21 mouse cellular contexts compared by ENCODE assay signal in the genomic region with DNA sequence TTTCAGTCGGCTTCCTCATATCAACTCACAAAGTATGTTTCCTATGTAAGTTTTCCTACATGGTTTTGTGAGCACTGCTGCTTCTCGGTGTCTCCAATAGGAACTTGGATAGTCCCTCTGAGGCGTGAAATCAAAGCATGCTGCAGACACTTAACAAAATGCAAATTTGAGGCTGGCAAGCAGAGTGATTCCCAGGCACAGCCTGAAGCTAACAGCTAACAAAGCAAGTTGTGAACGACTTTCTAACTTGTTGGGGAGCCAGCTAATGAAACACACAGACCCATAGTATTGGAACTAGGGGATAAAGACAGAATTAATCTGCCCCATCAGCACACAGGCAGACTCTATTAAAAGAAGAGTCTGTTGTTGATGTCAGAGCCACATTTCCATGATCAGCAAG. TPM values are rescaled to one million over a fixed set of nuclear protein-coding genes. Genes with fewer than 3 reads are reported as not detected.
DNase-seq lines count a peak whose midpoint lies in the region; ATAC-seq lines count a peak whose summit lies in the region.
"Had no signal": no experiment of that assay in that cellular context is flagged by ENCODE, and none has a peak within 500 bp of the region (broad histone marks: within the 10 kb centered on the region; RNA-seq: fewer than 3 reads in every experiment).

No protein-coding gene starts in this region.

- H3K4me3 ChIP-seq in embryonic facial prominence, embryonic 14.5 days (ENCODE audit: low read depth, low read length) = no peak overlapping the region
- H3K4me3 ChIP-seq in embryonic facial prominence, embryonic 10.5 days = no peak overlapping the region
- no peak overlapping the region for H3K4me3 ChIP-seq in hindbrain, embryonic 15.5 days
- no peak overlapping the region for H3K4me3 ChIP-seq in hindbrain, embryonic 13.5 days
- H3K4me3 ChIP-seq in midbrain, embryonic 16.5 days (ENCODE audit: low read depth, low read length) = no peak overlapping the region
- no peak overlapping the region for H3K4me3 ChIP-seq in midbrain, embryonic 10.5 days
- H3K4me3 ChIP-seq: forebrain, embryonic 15.5 days; gastrocnemius, adult 2 months; heart, embryonic 13.5 days; intestine, embryonic 15.5 days; limb, embryonic 10.5 days had no signal

- no peak overlapping the region for H3K4me2 ChIP-seq in embryonic facial prominence, embryonic 14.5 days (ENCODE audit: low read depth, low read length)
- no peak overlapping the region for H3K4me2 ChIP-seq in hindbrain, embryonic 15.5 days
- no peak overlapping the region for H3K4me2 ChIP-seq in hindbrain, embryonic 13.5 days
- no peak overlapping the region for H3K4me2 ChIP-seq in midbrain, embryonic 16.5 days (ENCODE audit: low read length)
- H3K4me2 ChIP-seq: forebrain, embryonic 15.5 days; heart, embryonic 13.5 days; intestine, embryonic 15.5 days; liver, embryonic 11.5 days had no signal

- H3K9ac ChIP-seq in embryonic facial prominence, embryonic 14.5 days (ENCODE audit: low read depth, low read length) = no peak overlapping the region
- H3K9ac ChIP-seq in hindbrain, embryonic 15.5 days = no peak overlapping the region
- H3K9ac ChIP-seq in hindbrain, embryonic 13.5 days = no peak overlapping the region
- no peak overlapping the region for H3K9ac ChIP-seq in midbrain, embryonic 16.5 days (ENCODE audit: low read depth, low read length)
- H3K9ac ChIP-seq: forebrain, embryonic 15.5 days; heart, embryonic 13.5 days; intestine, embryonic 15.5 days had no signal

- DNase-seq in embryonic facial prominence, embryonic 14.5 days (ENCODE audit: low spot score) = peak; percentile 33
- DNase-seq in embryonic facial prominence, embryonic 10.5 days (ENCODE audit: low spot score) = no peak
- DNase-seq in midbrain, embryonic 10.5 days (ENCODE audit: low spot score) = no peak
- no peak for DNase-seq in yolk sac, embryonic 10.5 days (ENCODE audit: low spot score)
- no peak for DNase-seq in adrenal gland, postnatal 10 days
- DNase-seq: adrenal gland, adult 2 months; cerebellum, adult 18-20 months; cerebellum, postnatal 25 days; gastrocnemius, adult 2 months; heart, adult 18-20 months; kidney, postnatal 36 days; lung, adult 2 months; thymus, postnatal 25 days had no signal

- H3K36me3 ChIP-seq in embryonic facial prominence, embryonic 14.5 days (ENCODE audit: control insufficient read depth, insufficient read depth, low read length) = no peaks in the 10 kb centered on the region
- no peaks in the 10 kb centered on the region for H3K36me3 ChIP-seq in embryonic facial prominence, embryonic 10.5 days (replicated peaks)
- H3K36me3 ChIP-seq in hindbrain, embryonic 15.5 days = no peaks in the 10 kb centered on the region
- H3K36me3 ChIP-seq in hindbrain, embryonic 13.5 days = no peaks in the 10 kb centered on the region
- H3K36me3 ChIP-seq in midbrain, embryonic 16.5 days (ENCODE audit: control insufficient read depth, insufficient read depth, low read length) = no peaks in the 10 kb centered on the region
- H3K36me3 ChIP-seq in midbrain, embryonic 10.5 days = no peaks in the 10 kb centered on the region
- H3K36me3 ChIP-seq: forebrain, embryonic 15.5 days; heart, embryonic 13.5 days; intestine, embryonic 15.5 days; limb, embryonic 10.5 days had no signal

- WGBS in embryonic facial prominence, embryonic 14.5 days = 68% methylated on average over 4 of the region's 4 CpGs
- WGBS in embryonic facial prominence, embryonic 10.5 days = 75% methylated on average over 4 of the region's 4 CpGs
- 41% methylated on average over 4 of the region's 4 CpGs for WGBS in hindbrain, embryonic 15.5 days
- 53% methylated on average over 4 of the region's 4 CpGs for WGBS in hindbrain, embryonic 13.5 days
- WGBS in midbrain, embryonic 16.5 days = 49% methylated on average over 4 of the region's 4 CpGs
- WGBS in midbrain, embryonic 10.5 days = 78% methylated on average over 4 of the region's 4 CpGs

- H3K4me1 ChIP-seq in embryonic facial prominence, embryonic 14.5 days (ENCODE audit: control insufficient read depth, insufficient read depth, low read length) = no peaks in the 10 kb centered on the region
- no peaks in the 10 kb centered on the region for H3K4me1 ChIP-seq in embryonic facial prominence, embryonic 10.5 days
- 0 out of 2 replicates have a peak, but pooled peaks cover 6% of the 10 kb centered on the region for H3K4me1 ChIP-seq in hindbrain, embryonic 15.5 days (replicated peaks)
- H3K4me1 ChIP-seq in hindbrain, embryonic 13.5 days (replicated peaks) = no peaks in the 10 kb centered on the region
- no peaks in the 10 kb centered on the region for H3K4me1 ChIP-seq in midbrain, embryonic 16.5 days (ENCODE audit: control insufficient read depth, insufficient read depth, low read length)
- H3K4me1 ChIP-seq in midbrain, embryonic 10.5 days = no peaks in the 10 kb centered on the region
- H3K4me1 ChIP-seq: forebrain, embryonic 15.5 days; heart, embryonic 13.5 days; intestine, embryonic 15.5 days; limb, embryonic 10.5 days had no signal

- no peaks in the 10 kb centered on the region for H3K27me3 ChIP-seq in embryonic facial prominence, embryonic 14.5 days (replicated peaks; ENCODE audit: control insufficient read depth, insufficient read depth, low read length)
- H3K27me3 ChIP-seq in embryonic facial prominence, embryonic 10.5 days (replicated peaks; ENCODE audit: low read depth, poor library complexity, severe bottlenecking) = no peaks in the 10 kb centered on the region
- no peaks in the 10 kb centered on the region for H3K27me3 ChIP-seq in hindbrain, embryonic 15.5 days
- H3K27me3 ChIP-seq in hindbrain, embryonic 13.5 days = no peaks in the 10 kb centered on the region
- H3K27me3 ChIP-seq in midbrain, embryonic 16.5 days (ENCODE audit: control insufficient read depth, insufficient read depth, low read depth, low read length) = no peaks in the 10 kb centered on the region
- H3K27me3 ChIP-seq in midbrain, embryonic 10.5 days (ENCODE audit: low read depth, poor library complexity, severe bottlenecking) = no peaks in the 10 kb centered on the region
- H3K27me3 ChIP-seq: forebrain, embryonic 15.5 days; heart, embryonic 13.5 days; intestine, embryonic 15.5 days had no signal

- H3K9me3 ChIP-seq in embryonic facial prominence, embryonic 14.5 days (ENCODE audit: control insufficient read depth, low read length) = no peaks in the 10 kb centered on the region
- peaks cover 5% of the 10 kb centered on the region; the same call in 1 of the 2 replicates for H3K9me3 ChIP-seq in embryonic facial prominence, embryonic 10.5 days
- H3K9me3 ChIP-seq in hindbrain, embryonic 15.5 days = no peaks in the 10 kb centered on the region
- peaks cover 3% of the 10 kb centered on the region; the same call in 1 of the 2 replicates for H3K9me3 ChIP-seq in hindbrain, embryonic 13.5 days
- H3K9me3 ChIP-seq in midbrain, embryonic 16.5 days (replicated peaks; ENCODE audit: control insufficient read depth, low read length, poor library complexity, severe bottlenecking) = no peaks in the 10 kb centered on the region
- H3K9me3 ChIP-seq in midbrain, embryonic 10.5 days (replicated peaks) = peaks cover 8% of the 10 kb centered on the region
- H3K9me3 ChIP-seq: forebrain, embryonic 15.5 days; intestine, embryonic 15.5 days had no signal

- no peak for ATAC-seq in embryonic facial prominence, embryonic 14.5 days (ENCODE audit: low read depth)
- ATAC-seq in hindbrain, embryonic 15.5 days (ENCODE audit: low FRiP score, low read depth) = peak; percentile 42; the same call in 1 of the 2 replicates
- no peak for ATAC-seq in hindbrain, embryonic 13.5 days (ENCODE audit: low FRiP score)
- ATAC-seq in midbrain, embryonic 16.5 days = peak; percentile 64
- ATAC-seq: forebrain, embryonic 15.5 days; intestine, embryonic 15.5 days had no signal

- no peak overlapping the region for H3K27ac ChIP-seq in embryonic facial prominence, embryonic 14.5 days (replicated peaks; ENCODE audit: low read depth, low read length)
- no peak overlapping the region for H3K27ac ChIP-seq in embryonic facial prominence, embryonic 10.5 days (replicated peaks)
- no peak overlapping the region for H3K27ac ChIP-seq in hindbrain, embryonic 15.5 days (replicated peaks)
- H3K27ac ChIP-seq in hindbrain, embryonic 13.5 days = no peak overlapping the region
- H3K27ac ChIP-seq in midbrain, embryonic 16.5 days (ENCODE audit: low read length) = no peak overlapping the region
- H3K27ac ChIP-seq in midbrain, embryonic 10.5 days (replicated peaks) = no peak overlapping the region
- H3K27ac ChIP-seq: forebrain, embryonic 15.5 days; gastrocnemius, adult 2 months; heart, embryonic 13.5 days; intestine, embryonic 15.5 days; limb, embryonic 10.5 days had no signal

RNA-seq across cellular contexts. Expression of a gene that starts 47.4 kb away (rescaled TPM):
- polyA plus RNA-seq in embryonic facial prominence, embryonic 14.5 days (2014; fragmentation: Nextera tagmentation; extraction: Ambion mirVana) = 17.5 and 18.3 TPM in 2 replicates
- 20.2 and 21.4 TPM in 2 replicates for polyA plus RNA-seq in embryonic facial prominence, embryonic 10.5 days (2016; fragmentation: Nextera tagmentation; extraction: Ambion mirVana)
- 95.0 and 102 TPM in 2 replicates for polyA plus RNA-seq in hindbrain, embryonic 15.5 days (2015; fragmentation: Nextera tagmentation; extraction: Ambion mirVana)
- polyA plus RNA-seq in hindbrain, embryonic 13.5 days (2015; fragmentation: Nextera tagmentation; extraction: Ambion mirVana) = 78.7 and 79.8 TPM in 2 replicates
- polyA plus RNA-seq in midbrain, embryonic 16.5 days (2015; fragmentation: Nextera tagmentation; extraction: Ambion mirVana) = 115 and 126 TPM in 2 replicates
- 20.9 and 27.5 TPM in 2 replicates for polyA plus RNA-seq in midbrain, embryonic 10.5 days (2016; fragmentation: Nextera tagmentation; extraction: Ambion mirVana)
- total RNA-seq in adrenal gland, postnatal 10 days (2021) = 10 to 100 TPM; 52.6 to 61.1 TPM

Comparison
In these comparisons a context has a peak if more than half of its experiments do, and no peak if none do; other contexts are left out.
1. ATAC-seq: peak in hindbrain, embryonic 15.5 days (single experiment) and midbrain, embryonic 16.5 days (single experiment); none in embryonic facial prominence, embryonic 14.5 days (single experiment) and hindbrain, embryonic 13.5 days (single experiment).